Mouse (Mus musculus): ENCODE results near the gene Traf1.

Traf1 gene

DNA sequence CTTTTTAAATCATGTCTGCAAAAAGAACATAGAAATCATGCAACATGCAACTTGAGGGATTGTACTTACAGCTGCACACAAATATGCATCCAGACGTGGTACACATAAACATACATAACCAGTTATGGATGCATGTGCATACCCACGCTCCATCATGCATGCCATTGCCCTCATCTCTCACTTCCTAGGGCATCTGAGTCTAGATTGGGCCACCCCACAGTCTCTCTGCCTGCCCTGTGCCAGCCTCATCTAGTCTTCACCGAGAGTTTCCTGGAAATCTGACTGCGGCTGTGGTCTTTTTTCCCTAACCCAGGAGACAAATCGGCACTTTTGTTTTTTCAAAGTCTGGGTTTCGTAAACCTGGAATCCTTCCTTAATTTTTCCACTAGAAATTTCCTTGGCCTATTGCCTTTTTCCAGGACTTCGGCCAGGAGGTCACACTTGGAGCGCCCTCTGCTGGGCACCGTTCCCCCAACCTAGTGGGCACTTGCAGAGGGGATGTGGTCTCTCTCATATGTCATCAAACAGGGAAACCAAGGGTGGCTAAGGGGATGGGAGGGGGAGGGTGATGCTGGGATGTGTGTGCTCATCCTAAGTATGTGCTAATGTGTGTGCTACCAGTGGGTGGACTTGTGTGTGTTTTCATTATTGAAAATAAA is 8.6 kb upstream of the Traf1 start:
- intact Hi-C loops (cut with DNase I): loop anchor here (2.0 to 10.0 kb wide), 3 partner anchors 73 to 295 kb away; no protein-coding TSS in a partner anchor

DNA sequence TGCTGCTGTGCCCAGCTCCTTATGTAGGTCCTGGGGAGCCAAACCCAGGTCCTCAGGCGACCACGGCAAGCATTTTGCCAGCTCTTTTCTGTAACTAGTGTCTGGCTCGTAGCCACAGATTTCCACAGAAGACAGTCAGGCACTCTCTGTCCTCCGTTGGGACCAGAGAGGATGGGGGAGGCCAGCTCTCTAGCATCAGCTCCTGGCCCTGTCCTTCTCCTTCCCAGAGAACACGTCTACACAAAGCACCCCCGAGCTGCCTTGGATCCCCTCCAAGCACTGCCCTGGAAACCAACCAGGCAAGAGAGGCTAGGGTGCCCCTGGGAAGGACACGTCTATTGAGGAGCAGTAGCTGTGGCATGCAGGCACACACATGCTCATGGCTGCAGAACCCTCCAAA is 7.6 kb upstream of the Traf1 start:
- intact Hi-C loops (cut with DNase I): no loop called here

DNA sequence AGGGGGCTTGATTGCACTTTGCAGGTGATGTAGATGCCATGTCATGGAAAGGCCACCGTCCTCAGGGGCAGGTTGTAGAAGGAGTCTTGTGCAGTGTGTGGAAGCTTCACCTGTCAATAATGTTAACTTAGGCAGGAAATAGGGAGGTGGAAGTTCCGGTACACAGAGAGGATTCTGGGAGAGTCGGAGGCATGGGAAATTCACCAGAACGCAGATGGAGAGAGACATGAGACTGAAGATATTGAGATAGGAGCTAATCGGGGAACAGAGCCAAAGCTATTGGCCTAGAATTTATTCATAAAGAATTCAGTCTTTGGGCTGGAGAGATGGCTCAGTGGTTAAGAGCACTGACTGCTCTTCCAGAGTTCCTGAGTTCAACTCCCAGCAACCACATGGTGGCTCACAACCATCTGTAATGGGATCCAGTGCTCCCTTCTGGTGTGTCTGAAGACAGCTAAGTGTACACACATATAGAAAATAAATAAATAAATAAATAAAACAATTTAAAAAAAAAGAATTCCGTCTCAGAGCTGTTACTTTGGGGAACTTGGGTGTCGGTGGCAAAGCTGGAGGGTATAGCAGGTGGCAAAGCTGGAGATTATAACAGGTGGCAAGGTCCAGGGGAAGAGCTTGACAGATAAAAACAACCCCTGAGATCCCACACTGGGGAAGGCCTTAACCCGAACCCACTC is 4.8 kb upstream of the Traf1 start:
- intact Hi-C loops (cut with DNase I): no loop called here

DNA sequence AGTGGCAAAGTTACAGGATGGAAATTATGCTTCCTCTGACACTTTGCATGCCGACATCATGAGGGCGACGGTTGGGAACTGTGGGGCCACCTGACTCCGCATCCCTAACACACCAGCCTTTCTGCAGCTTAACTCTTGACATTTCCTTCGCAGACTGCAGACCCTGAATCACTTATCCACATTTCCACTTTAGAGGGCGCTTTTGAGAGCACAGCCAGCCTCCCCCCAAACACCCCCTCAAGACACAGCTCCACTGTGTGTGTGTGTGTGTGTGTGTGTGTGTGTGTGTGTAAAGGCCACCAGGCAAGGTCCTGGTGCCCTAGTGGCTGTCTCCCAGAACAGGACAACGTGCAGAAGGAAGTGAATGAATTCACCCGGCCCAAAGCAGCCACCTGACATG is 4.2 kb upstream of the Traf1 start:
- intact Hi-C loops (cut with DNase I): no loop called here

DNA sequence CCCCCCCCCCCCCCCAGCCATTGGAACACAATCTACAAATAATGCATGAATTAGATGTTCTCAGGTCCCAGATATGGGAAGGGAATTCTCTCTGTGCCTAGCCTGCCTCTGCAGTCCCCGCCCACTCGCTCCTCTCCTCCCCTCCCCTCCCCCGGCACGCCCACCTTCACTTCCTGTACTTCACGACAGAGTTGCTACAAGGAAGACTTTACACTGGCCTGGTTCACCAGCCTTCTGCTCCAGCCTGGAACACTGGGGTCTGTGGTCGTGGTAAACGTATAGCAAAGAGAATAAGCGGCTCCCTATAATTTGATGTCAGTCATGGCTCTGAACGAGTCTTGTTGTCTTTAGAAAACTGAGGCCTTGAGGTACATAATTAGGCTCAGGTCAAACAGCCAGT is 3.7 kb upstream of the Traf1 start:
- intact Hi-C loops (cut with DNase I): no loop called here

DNA sequence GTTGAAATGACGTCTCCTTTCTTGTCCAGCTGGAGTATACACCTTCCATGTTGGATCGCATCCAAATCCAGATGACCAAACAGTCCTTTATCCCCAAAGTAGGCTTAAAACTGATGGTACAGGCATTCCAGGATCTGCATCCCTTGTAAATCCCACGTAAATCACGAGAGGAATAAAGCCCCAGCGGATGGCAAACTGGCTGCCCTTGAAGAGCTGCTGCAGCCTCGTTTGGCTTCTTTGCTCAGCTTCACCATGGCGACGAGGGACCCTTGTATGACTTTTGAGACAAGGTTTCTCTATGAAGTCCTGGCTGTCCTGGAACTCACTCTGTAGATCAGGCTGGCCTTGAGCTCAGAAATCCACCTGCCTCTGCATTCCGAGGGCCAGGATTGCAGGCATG is 3.1 kb upstream of the Traf1 start:
- intact Hi-C loops (cut with DNase I): no loop called here

DNA sequence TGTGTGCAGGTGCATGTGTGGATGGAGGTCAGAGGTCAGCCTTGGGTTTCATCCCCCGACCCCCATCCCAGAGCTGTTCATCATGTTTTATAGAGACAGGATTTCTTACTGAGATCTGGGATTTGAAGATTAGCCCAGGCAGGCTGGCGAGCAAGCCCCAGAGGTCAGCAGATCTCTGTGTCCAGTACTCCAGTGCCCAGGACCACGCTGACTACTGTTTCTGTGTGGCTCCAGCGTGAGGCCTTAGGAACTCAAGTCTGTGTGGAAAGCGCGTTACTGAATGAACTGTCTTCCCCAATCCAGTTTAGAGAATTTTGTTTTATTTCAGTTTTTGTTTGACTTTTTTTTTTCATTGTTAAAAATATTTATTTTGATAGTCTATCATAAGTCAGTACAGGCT is 2.7 kb upstream of the Traf1 start:
- intact Hi-C loops (cut with DNase I): no loop called here

DNA sequence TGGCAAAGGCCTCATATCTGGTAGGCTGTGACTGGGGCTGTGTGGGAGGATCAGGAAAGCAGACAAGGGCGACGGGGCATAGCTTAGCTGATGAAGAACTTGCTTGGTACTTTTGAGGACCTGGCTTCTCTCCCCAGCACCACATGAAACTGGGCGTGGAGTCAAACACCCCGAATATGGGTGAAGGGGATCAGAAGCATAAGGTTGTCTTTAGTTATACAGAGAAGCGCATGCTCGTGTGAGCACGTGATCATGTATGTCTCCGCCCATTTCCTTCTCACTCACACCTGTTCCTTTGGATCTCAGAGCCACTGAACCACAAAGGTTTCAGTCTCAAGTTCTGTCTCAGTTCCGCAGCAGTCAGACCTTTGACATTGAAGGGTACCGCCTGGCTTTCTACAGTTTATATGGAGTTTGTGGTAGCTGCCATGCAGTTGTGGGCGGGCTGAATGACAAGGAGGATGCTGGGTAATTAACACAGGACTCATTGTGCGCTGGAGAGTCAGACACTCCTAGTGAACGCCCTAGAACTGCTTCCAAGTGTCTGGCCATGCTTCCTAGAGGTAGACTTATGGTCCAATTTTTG is 1.9 kb upstream of the Traf1 start:
- intact Hi-C loops (cut with DNase I): no loop called here

DNA sequence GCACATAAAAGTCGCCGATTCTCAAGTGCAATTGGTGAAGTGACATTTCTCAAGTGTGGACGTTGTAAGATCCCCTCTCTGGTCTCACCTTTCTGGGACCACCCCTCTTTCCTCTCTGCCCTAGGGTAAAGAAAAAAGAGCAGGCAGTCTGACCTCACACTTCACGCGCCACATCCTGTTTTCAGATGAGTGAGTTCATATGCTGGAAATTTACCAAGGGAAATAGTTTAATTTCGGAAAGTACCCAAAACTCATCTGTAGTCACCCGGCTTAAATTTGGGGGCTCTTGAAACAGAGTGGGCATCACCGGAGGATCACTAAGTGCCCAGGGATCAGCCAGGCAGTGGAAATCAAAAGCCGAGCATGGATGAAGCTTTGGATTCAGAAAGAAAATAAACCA is 1.3 kb upstream of the Traf1 start:
- intact Hi-C loops (cut with DNase I): no loop called here

DNA sequence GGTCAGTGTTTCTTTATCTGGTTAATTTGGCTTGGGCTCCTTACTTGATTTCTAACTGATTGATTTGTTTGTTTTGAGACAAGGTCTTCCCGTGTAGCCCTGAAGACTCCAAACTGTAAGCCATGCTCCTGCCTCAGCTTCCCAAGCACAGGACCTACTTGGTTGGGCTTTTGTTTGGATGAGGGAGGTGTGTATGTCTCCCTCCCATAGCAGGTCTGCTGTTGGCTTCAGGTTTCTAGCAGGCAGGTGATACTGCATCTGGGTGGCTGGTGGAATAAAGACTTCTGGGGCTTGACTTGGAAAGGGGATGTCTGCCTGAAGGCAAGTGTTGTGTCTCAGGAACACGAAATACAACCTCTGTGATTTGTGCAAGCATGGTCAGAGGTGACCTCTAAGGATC is 639 bp upstream of the Traf1 start:
- intact Hi-C loops (cut with DNase I): no loop called here

DNA sequence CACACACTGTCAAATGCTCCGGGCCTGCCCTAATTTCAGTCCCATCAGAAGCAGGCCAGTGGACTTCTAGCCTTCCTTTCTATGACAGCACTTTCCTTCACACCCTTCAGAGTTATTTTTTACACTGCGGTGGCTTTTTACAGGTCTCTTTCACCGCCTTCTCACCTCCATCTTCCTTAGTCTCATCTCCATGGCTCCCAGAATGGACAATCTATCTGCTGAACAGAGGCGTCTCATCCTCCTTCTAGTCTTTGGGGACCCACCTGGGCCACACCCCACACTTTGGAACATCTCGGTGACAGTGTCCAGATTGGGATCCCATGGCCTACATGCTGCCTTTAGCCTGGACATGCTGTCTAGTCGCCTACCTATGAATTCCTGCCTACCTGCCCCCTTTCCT is 606 bp downstream of the Traf1 start:
- intact Hi-C loops (cut with DNase I): no loop called here

DNA sequence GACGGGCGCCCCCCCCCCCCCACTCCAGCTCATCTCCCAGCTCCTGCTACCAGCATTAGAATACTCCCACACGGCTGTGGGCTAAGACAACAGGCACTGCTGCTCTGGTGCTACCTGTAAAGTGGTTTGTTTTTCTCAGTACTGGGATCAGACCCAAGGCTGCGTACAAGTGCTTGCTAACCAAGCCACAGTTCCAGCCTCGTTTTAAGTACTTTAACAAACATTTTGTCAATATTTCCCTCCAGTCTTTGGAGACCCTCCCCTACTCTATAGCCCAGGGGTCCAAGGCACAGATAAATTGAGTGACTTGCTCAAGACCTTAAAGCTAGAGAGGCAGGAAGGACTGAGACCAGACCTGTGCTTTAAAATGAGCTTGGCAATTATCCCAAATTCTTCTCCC is 1.1 kb downstream of the Traf1 start:
- intact Hi-C loops (cut with DNase I): no loop called here

DNA sequence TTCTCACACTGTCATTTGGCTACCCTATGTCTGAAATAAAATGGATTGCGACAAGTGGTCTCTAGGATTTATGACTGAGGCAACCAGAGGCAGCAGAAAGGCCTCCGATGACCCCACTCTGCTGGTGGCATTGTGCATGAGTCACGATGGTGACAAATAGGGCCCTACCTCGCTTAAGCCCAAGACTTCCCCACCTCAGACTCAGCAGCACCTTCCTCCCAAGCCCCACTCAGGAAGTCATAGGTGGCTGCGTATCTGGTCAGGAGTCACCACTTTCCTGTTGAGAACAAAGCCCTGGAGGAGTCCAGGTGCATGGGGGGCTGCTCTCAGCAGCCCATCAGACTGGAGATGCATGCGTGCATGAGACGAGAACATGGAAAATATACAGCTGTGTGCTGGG is 3.0 kb downstream of the Traf1 start:
- intact Hi-C loops (cut with DNase I): no loop called here

DNA sequence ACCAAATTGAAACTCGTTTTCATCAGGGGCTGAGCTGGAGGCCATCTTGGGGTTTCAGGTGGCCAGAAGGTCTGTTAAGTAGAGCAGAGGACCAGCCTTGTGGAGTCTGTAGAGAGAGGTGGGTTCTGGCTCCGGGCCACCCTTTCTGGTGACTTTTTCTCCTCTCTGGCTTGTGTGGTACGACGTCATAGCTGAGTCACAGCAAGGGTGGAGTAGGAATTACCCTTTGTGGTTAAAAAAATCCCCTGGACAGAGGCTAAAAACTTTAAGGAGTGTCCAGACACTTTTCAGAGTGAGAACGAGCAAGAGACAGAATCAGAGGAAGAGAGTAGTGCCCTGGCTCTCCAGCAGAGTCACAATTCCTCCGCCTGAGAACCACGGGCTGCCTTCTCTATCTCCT is 3.5 kb downstream of the Traf1 start:
- intact Hi-C loops (cut with DNase I): no loop called here

DNA sequence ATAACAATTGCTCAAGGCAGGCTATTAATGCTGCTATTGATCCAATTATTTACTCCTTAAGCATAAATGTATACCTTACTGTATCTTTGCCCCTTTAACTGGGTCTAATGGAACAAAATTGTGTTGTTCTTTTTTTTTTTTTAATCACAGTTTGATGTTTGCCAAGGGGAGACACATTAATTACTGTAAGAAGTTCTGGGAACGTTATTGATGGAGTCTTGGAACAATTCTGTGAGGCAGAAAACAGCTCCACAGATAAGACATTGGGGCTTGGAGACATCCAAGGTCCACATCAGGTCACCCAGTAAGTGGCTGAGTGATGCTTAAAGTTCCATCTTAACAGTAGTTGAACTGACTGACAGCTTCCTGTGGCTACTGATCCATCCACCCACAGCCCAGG is 4.2 kb downstream of the Traf1 start:
- intact Hi-C loops (cut with DNase I): no loop called here

DNA sequence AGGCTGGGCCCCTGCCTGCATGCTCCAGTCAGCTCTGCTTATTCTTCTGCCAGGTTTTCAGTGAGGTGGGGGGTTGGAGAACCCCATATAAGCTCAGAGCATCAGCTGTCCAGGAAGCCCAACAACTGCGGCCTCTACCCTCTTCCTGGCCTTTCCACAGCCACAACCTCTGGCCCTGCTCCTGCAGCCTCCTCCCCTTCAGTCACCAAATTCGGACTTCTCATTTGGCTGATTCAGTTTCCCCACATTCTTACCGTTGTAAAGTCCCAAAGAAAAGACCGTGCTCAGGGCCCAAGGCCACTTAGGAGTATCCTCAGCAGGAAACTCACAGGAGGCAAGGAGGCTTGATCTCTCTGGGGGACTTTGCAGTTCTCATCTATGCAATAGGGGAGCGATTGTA is 4.6 kb downstream of the Traf1 start:
- intact Hi-C loops (cut with DNase I): no loop called here

DNA sequence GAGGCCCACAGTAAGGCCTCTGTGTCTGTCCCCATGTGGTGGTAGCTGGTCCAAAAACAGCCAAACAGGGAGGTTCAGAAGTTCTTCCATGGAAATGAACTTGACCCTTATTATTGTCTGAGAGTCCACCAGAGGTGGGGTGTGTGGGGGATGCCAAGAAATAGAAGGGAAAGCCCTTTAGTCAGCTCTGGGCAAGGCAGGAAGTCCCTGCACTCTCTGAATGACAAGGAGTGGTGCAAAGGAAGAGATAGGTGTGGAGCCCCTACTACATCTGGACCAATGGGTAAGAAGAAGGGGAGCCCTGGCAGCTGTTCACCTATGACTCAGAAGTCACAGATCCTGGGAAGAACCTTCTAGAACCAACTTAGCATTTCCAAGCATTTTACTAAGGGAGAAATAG is 7.2 kb downstream of the Traf1 start:
- intact Hi-C loops (cut with DNase I): no loop called here

DNA sequence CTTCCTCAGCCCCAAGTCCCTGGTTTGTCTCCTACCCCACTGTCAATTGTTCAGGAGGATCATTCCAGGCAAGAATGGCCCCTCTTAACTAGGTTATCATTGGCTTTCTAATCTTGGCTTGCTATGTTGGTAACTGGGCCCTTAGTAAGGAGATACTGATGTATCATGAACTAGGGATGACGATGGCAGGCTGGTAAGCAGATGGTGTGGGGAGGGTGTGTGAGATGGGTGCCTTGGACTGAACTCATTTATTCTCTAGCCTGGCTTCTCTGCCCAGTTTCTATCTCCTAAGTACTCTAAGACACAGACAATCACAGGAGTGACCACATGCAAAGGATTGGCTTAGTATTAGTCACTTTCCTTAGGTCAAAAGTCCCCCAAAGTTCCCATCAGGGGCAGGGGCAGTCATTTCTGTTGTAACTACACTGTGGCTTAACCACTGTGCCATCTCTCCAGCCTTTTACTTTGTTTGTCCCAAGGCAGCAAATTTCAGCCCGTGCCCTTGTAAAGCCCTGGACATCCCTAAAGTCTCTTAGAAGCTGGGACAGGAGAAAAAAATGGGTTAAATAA is 7.9 kb downstream of the Traf1 start:
- intact Hi-C loops (cut with DNase I): no loop called here

DNA sequence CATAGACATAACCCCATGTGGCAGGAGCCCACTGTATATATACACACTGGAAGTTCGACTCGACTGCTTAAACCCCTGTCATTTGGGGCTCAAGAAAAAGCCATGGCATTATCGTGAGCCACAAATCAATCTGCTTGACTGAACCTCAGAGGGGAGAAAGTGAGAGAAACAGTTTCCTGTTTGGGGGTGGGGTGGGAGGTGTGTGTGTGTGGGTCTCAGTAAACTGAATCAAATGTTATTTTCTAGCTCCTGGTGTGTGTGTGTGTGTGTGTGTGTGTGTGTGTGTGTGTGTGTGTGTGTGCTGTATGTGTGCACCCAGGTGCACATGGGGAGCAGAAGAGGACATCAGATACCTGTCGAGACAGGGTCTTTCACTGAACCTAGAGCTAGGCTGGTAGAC is 8.6 kb downstream of the Traf1 start:
- intact Hi-C loops (cut with DNase I): no loop called here

DNA sequence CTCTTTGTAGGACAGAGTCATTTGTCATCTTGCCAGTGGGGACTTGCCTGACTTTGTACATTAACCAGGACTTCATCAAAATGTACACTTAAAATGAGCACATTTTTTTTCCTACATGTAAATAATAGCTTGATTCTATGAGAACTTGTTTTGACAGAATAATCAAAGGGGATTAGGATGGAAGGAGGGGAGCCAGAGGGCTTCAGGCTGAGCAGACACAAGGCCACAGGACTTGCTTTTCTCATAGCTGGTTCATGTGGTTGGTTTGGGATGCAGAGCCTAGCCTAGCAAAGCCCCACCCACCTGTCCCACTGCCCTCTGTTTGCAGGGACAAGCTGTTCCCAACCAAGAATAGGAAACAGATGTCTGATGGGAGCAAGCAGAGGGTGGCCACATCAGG is 10.1 kb downstream of the Traf1 start:
- intact Hi-C loops (cut with DNase I): no loop called here

DNA sequence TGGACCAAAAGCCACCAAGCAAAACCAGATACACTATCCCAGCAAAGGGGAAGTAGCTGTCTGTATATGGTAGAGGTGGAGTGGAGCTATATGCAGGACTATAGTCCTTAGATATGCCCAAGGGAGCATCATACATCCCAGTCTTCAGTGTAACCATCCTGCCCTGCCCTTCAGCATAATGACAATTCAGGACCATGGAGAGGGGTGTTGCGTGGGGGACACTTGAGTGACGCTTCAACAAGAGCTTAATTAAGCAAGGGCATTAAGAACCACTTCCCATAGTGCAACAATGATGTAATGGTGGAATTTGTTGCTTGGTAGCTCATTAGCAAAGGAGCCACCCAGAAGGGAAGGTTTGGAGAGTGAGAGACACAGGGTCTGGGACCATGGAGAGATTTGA is 12.9 kb downstream of the Traf1 start:
- intact Hi-C loops (cut with DNase I): no loop called here

DNA sequence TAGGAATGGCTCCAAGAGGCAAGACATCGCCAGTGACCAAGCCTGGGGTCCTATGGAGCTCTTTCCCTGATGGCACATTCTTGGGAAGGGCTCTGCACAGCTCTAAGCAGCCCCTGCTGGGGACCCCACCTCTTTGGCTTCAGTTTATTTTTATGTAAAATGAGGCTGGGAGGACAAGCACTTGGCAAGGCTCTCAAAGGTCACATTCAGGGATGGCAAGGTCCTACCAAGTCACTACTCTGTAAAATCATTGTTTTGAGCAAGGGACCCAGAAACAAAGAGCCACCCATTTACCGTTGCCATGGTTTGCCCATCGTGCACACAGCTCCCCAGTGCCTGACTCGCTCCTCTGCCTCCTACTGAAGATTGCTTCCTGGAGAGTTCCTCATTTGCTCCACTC is 15.5 kb downstream of the Traf1 start:
- intact Hi-C loops (cut with DNase I): no loop called here

DNA sequence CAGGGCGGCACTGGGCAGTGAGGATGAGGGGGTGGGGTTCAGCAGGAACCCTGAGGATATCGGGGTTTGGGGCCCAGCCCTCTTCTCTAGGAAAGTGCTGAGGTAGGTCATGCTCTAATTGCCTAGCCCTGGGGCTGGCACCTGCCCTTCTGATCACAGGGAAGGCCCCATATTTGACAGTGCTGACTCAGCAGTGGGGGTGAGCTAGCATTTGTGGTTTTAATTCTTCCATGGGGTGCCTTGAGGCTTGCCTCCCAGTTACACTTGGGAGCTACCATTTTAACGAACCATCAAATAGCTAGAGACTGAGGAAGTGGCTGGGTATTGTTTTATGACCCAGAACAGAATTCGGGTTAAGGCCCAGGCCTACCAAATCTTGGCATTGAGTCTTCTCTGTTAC is 16.0 kb downstream of the Traf1 start:
- intact Hi-C loops (cut with DNase I): no loop called here

All from adrenal gland (tissue).